Mouse (Mus musculus): ENCODE data around the gene Hmgcr. TPM values are rescaled to one million over a fixed set of nuclear protein-coding genes. Genes with fewer than 3 reads are reported as not detected.
"Not testable (repeated sequence)": the region's sequence is repeated elsewhere in the genome, so short reads cannot be mapped to it uniquely, and the experiment has no call there.

The Hmgcr gene
- polyA plus RNA-seq, 1 experiment from 2014 or later, result 61.9 TPM

DNA sequence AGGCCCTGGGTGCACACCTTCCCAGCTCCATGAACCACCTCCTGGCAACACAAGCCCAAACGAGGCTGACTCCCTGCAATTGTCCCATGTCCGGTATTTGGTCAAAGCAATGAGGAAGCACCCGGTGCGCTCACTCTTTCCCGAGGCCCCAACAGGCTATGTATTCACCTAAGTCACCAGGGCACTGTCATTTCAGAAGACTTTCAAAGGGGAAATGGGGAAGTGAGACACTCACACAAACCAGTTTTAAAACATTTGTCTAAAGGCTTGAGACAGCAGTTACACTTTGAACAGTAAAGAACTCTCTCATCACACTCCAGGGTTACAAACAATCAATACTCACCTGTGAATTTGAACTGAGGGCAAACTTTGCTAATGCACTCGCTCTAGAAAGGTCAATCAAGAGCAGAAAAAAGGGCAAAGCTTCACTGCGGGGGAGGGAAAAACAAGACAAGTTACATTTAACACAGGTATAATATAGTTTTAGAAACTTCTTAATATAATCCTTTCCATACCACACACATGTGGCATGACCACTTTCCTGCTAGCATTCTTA is 6.2 kb downstream of the Hmgcr start:
- ATAC-seq (ENCODE audit: low read depth), result no peak; the same call in 1 of the 2 replicates
- H3K27me3 ChIP-seq, result no peaks in the 10 kb centered on the region

DNA sequence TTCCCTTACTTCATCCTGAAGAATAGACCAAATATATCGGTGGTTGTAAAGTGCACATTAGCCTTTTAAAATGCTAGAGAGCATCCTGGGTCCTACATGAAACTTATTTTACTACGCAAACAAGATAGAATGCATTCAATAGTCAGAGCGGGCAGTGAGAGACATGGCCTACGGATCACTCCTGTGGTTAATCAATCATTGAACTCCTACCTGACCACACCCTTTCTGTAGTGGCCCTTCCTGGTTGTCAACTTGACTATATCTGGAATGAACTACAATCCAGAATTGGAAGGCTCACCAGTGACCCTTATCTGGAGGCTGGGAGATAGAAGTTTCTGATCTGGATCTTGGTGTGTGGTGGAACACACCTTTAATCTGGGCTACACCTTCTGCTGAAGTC is 7.6 kb downstream of the Hmgcr start:
- H3K4me3 ChIP-seq (replicated peaks); H3K9me3 ChIP-seq (replicated peaks); H3K27me3 ChIP-seq; H3K9ac ChIP-seq; H3K27ac ChIP-seq; DNase-seq; H3K4me2 ChIP-seq; ATAC-seq (ENCODE audit: low read depth): not testable (repeated sequence)
- Histone ChIP-seq H3K36me3 (peaks cover 91% of the 10 kb centered on the region), H3K4me1 (replicated peaks) (peaks cover 19% of the 10 kb centered on the region)
- WGBS (ENCODE audit: insufficient replicate concordance), result 91% methylated on average over 4 of the region's 4 CpGs

More for the DNA sequence above, 6.2 kb downstream of the Hmgcr start:
- Histone ChIP-seq H3K27ac (no peak overlapping the region), H3K36me3 (peaks cover 77% of the 10 kb centered on the region), H3K4me2 (no peak overlapping the region), H3K4me1 (replicated peaks) (peaks cover 33% of the 10 kb centered on the region), H3K9me3 (replicated peaks) (no peaks in the 10 kb centered on the region), H3K4me3 (replicated peaks) (no peak overlapping the region), H3K9ac (no peak overlapping the region)
- DNase-seq, result no peak
- WGBS (ENCODE audit: insufficient replicate concordance), result 75% methylated on average over 7 of the region's 7 CpGs

DNA sequence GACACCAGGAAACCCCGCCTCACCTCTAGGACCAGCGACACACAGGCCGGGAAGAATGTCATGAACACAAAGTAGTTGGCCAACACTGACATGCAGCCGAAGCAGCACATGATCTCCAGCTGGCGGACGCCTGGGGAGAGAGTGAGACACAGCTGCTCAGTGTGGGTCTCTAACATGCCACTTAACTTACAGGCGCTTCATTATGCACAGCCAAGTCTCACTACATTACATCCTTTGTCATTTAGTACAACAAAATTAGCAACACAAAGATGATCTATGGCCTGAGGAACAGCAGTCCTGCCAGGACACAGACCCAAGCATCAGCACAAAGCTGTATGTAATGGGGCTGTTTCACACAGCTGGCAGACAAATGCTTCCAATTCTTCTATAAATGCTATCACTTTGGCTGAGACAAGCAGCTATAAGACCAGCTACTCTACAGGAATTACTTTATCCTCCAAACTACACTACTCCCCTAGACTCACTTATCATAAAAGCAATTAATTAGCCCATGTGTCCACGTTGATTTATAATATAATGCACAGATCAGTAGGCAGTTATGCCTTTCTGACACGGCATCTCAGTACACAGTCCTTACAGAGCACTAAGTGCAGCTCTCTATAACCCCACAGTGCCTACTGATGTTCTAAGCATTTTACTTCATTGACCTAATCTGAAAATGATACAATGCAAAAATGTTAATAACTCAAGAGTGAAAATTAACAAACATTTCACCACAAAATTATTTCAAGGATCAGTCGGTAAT is 10.5 kb downstream of the Hmgcr start:
- WGBS (ENCODE audit: insufficient replicate concordance), result 88% methylated on average over 10 of the region's 10 CpGs
- H3K9ac ChIP-seq, result no peak overlapping the region
- no peak overlapping the region for H3K4me2 ChIP-seq
- no peaks in the 10 kb centered on the region for H3K27me3 ChIP-seq
- peaks cover 96% of the 10 kb centered on the region for H3K36me3 ChIP-seq
- ATAC-seq (ENCODE audit: low read depth), result no peak
- no peak overlapping the region for H3K4me3 ChIP-seq (replicated peaks)
- DNase-seq, result no peak
- H3K9me3 ChIP-seq (replicated peaks), result no peaks in the 10 kb centered on the region
- peaks cover 3% of the 10 kb centered on the region; the same call in 1 of the 2 replicates for H3K4me1 ChIP-seq (replicated peaks)
- H3K27ac ChIP-seq, result no peak overlapping the region

DNA sequence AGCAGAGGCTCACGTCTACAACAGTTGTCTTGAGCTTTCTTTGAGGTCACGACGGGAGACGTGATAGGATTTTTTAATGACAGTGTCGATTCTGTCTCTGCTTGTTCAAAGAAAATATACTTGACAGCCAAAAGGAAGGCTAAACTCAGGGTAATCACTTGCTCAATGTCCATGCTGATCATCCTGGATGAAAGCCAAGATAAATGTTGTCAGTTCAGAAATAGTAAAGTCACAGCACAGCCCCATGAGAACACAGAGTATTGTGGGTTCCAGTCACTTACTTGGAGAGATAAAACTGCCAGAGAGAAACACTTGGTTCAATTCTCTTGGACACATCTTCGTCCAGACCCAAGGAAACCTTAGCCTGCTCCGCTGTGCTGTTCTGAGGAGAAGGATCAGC is 11.8 kb downstream of the Hmgcr start:
- ATAC-seq (ENCODE audit: low read depth), result no peak
- H3K9ac ChIP-seq, result no peak overlapping the region
- H3K4me2 ChIP-seq, result no peak overlapping the region
- no peak overlapping the region for H3K4me3 ChIP-seq (replicated peaks)
- H3K9me3 ChIP-seq (replicated peaks), result no peaks in the 10 kb centered on the region
- H3K27ac ChIP-seq, result no peak overlapping the region
- no peaks in the 10 kb centered on the region for H3K4me1 ChIP-seq (replicated peaks)
- WGBS (ENCODE audit: insufficient replicate concordance), result 84% methylated on average over 7 of the region's 7 CpGs
- no peaks in the 10 kb centered on the region for H3K27me3 ChIP-seq
- H3K36me3 ChIP-seq, result peaks cover 96% of the 10 kb centered on the region
- no peak for DNase-seq

DNA sequence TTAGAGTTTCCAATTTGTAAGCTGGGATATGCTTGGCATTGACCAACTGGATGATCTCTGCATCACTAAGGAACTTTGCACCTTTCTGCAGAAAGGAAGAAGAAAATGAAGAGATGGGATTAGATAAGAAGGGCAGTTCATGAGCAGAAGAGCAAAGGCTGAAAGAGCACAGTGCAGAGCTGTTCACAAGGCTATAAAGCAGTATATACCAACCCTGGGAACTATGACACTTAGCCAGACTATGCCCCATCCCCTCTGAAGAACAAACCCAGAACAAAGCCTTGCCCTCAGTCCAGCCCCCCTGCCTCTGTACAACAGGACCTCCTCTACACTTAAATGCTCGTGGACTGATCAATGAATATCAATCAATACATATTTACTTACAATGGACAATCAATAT is 14.1 kb downstream of the Hmgcr start:
- no peak overlapping the region for H3K27ac ChIP-seq
- no peak overlapping the region for H3K9ac ChIP-seq
- no peaks in the 10 kb centered on the region for H3K9me3 ChIP-seq (replicated peaks)
- H3K4me1 ChIP-seq (replicated peaks), result no peaks in the 10 kb centered on the region
- H3K36me3 ChIP-seq, result peaks cover 95% of the 10 kb centered on the region
- no peak for DNase-seq
- H3K4me3 ChIP-seq (replicated peaks), result no peak overlapping the region
- no peak overlapping the region for H3K4me2 ChIP-seq
- H3K27me3 ChIP-seq, result no peaks in the 10 kb centered on the region
- ATAC-seq (ENCODE audit: low read depth), result no peak
- 76% methylated on average over 1 of the region's 1 CpGs for WGBS (ENCODE audit: insufficient replicate concordance)

DNA sequence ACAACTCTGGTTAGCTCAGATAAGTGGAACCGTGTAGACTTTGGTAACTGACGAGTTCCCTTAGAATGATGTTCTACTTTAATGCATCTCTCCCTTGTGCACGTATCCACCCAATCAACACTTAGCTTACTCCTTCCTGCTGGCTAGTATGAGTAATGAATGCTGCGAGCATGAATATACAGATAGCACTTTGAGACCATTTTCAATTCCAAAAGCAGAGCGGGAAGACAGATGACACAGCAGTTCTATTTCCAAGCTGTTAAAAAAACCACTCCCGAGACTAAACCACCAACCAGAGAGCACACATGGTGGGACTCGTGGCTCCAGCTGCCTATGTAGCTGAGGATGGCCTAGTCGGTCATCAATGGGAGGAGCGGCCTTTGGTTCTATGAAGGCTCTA is 17.7 kb downstream of the Hmgcr start:
- no peak overlapping the region for H3K27ac ChIP-seq
- WGBS (ENCODE audit: insufficient replicate concordance), result 73% methylated on average over 9 of the region's 9 CpGs
- no peak overlapping the region for H3K9ac ChIP-seq
- ATAC-seq (ENCODE audit: low read depth) (no peak), DNase-seq (no peak)
- peaks cover 96% of the 10 kb centered on the region for H3K36me3 ChIP-seq
- no peaks in the 10 kb centered on the region for H3K27me3 ChIP-seq
- no peak overlapping the region for H3K4me3 ChIP-seq (replicated peaks)
- no peaks in the 10 kb centered on the region for H3K9me3 ChIP-seq (replicated peaks)
- no peaks in the 10 kb centered on the region for H3K4me1 ChIP-seq (replicated peaks)
- no peak overlapping the region for H3K4me2 ChIP-seq

DNA sequence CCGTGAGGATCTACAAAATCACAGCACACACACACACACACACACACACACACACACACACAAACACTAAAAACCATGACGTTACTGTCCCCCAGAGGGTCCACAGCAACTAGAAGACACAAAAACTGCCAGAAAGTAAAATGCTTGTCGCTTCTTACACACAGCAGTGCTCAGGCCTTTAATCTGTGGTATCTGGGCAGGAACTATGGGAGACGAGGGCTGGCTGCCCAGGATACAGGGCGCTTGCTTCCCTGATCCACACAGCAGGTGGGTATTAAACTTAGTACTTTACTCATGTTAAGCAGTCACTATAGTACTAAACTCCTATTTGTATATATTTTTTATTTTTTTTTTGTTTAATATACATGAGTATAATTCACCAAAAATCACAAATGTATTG is 24.9 kb downstream of the Hmgcr start:
- ATAC-seq (ENCODE audit: low read depth) (peak; percentile 16; the same call in 1 of the 2 replicates), DNase-seq (no peak)
- H3K36me3 ChIP-seq, result peaks cover 30% of the 10 kb centered on the region
- no peaks in the 10 kb centered on the region for H3K27me3 ChIP-seq
- no peak overlapping the region for H3K4me3 ChIP-seq (replicated peaks)
- H3K27ac ChIP-seq, result no peak overlapping the region
- H3K4me2 ChIP-seq, result no peak overlapping the region
- 67% methylated on average over 5 of the region's 5 CpGs for WGBS (ENCODE audit: insufficient replicate concordance)
- H3K9me3 ChIP-seq (replicated peaks), result no peaks in the 10 kb centered on the region
- no peaks in the 10 kb centered on the region for H3K4me1 ChIP-seq (replicated peaks)
- H3K9ac ChIP-seq, result no peak overlapping the region

DNA sequence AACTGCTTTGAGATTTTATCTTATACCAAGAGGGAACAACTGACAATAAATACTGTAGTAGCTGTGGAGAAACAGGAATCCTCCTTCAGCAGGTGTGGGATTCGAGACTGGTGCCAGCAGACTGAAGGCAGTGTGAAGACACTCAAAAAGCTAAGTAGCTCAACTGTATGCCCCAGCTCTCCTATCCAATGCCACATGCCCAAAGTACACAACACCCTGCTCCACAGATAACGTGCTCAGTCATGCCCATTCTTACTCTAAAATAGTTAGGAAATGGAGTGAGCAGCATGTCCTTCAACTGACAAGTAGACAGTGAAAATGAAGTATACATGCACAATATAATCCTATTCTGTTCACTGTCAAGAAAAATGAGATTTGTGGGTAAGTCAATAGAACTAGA is 26.6 kb downstream of the Hmgcr start:
- 57% methylated on average over 2 of the region's 2 CpGs for WGBS (ENCODE audit: insufficient replicate concordance)
- peaks cover 15% of the 10 kb centered on the region for H3K36me3 ChIP-seq
- no peak overlapping the region for H3K9ac ChIP-seq
- no peak overlapping the region for H3K27ac ChIP-seq
- H3K4me2 ChIP-seq, result no peak overlapping the region
- no peaks in the 10 kb centered on the region for H3K4me1 ChIP-seq (replicated peaks)
- H3K4me3 ChIP-seq (replicated peaks), result no peak overlapping the region
- no peaks in the 10 kb centered on the region for H3K9me3 ChIP-seq (replicated peaks)
- no peak for DNase-seq
- no peak for ATAC-seq (ENCODE audit: low read depth)
- no peaks in the 10 kb centered on the region for H3K27me3 ChIP-seq

DNA sequence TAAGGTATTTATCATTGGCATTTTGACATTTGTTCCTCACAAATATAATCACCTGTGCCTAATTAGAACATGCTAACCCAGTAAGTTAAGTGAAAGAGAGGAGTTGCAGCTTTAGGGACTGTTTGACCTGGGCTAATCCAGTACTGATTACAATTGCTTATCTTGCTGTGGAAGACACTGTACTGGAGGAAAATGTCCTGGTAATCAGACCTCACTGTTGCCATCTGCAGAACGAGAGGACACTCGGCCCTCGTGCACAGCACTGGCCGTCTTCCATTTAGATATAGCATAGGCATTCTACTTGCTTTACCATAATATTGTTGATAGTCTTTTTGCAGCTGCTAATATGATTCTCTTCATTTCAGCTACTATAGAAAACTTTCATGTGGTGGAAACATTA is 40.3 kb downstream of the Hmgcr start:
- Histone ChIP-seq H3K9me3 (replicated peaks) (no peaks in the 10 kb centered on the region), H3K4me1 (replicated peaks) (0 out of 2 replicates have a peak, but pooled peaks cover 3% of the 10 kb centered on the region), H3K36me3 (peaks cover 42% of the 10 kb centered on the region), H3K27ac (no peak overlapping the region), H3K9ac (no peak overlapping the region), H3K4me2 (no peak overlapping the region), H3K27me3 (no peaks in the 10 kb centered on the region), H3K4me3 (replicated peaks) (no peak overlapping the region)
- ATAC-seq (ENCODE audit: low read depth), result peak; percentile 65
- no peak for DNase-seq
- 42% methylated on average over 4 of the region's 4 CpGs for WGBS (ENCODE audit: insufficient replicate concordance)

DNA sequence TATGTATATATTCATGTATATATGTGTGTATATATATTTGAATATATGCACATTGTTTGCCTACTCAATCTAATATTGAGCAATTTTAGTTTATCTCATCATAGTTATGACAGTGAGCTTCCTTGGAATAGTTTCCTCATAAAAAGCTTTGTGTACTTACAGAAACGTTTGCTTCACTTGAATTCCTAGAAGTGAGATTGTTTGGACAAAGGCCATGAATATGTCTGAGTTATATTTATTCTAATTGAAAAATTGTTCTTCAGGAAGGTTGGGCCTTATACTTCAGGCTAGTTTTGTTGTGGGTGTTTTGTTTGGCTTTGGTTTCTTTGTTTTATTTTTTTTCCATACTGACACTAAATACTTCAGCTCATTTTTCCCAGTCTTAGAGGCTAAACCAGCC is 49.8 kb downstream of the Hmgcr start:
- ATAC-seq (ENCODE audit: low read depth), result no peak
- Histone ChIP-seq H3K4me2 (no peak overlapping the region), H3K4me1 (replicated peaks) (no peaks in the 10 kb centered on the region), H3K4me3 (replicated peaks) (no peak overlapping the region), H3K36me3 (peaks cover 23% of the 10 kb centered on the region), H3K9ac (no peak overlapping the region), H3K9me3 (replicated peaks) (no peaks in the 10 kb centered on the region), H3K27me3 (no peaks in the 10 kb centered on the region), H3K27ac (no peak overlapping the region)
- 54% methylated on average over 1 of the region's 1 CpGs for WGBS (ENCODE audit: insufficient replicate concordance)
- no peak for DNase-seq

DNA sequence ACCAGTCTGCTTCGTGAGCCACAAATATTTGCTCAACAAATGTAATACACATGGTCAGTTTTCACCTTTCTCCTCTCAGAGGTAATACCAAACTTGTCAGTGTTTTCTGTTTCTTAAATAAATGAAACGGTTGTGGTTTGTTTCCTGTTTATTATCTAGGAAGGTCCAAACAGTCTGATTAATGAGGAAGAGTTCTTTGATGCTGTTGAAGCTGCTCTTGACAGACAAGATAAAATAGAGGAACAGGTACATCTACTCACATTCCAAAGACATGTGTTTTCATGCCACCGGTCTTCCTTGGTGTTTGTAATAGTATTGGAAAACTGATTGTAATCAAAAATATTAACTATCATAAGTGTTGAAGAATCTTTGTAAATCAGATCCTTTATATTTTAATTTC is 56.1 kb downstream of the Hmgcr start:
- ATAC-seq (ENCODE audit: low read depth) (no peak), DNase-seq (no peak)
- Histone ChIP-seq H3K4me2 (no peak overlapping the region), H3K27ac (no peak overlapping the region), H3K27me3 (no peaks in the 10 kb centered on the region), H3K36me3 (peaks cover 24% of the 10 kb centered on the region), H3K4me3 (replicated peaks) (no peak overlapping the region), H3K9ac (no peak overlapping the region), H3K4me1 (replicated peaks) (no peaks in the 10 kb centered on the region), H3K9me3 (replicated peaks) (no peaks in the 10 kb centered on the region)
- WGBS (ENCODE audit: insufficient replicate concordance), result 66% methylated on average over 3 of the region's 3 CpGs

DNA sequence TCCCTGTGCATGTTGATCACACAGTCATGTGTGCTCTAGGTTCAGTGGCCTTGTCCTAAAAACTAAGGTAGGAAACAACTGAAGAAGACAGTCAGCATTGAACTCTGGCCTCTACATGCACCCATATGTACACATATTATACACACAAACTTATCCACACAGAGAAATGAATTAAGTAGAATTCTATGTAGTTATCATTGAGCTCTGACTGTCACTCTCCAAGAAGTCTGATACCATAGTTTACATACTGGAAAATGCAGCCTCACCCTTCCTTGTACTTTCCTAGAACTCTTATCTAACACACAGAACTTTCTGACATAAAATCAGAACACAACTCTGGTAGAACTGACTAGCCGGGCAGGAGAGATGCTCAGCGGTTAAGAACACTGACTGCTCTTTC is 66.5 kb downstream of the Hmgcr start:
- 44% methylated on average over 2 of the region's 2 CpGs for WGBS (ENCODE audit: insufficient replicate concordance)
- ATAC-seq (ENCODE audit: low read depth), result no peak
- H3K4me1 ChIP-seq (replicated peaks), result peaks cover 4% of the 10 kb centered on the region

More for the DNA sequence above, 66.5 kb downstream of the Hmgcr start:
- Histone ChIP-seq H3K27ac (no peak overlapping the region), H3K36me3 (peaks cover 18% of the 10 kb centered on the region), H3K4me3 (replicated peaks) (no peak overlapping the region), H3K9me3 (replicated peaks) (no peaks in the 10 kb centered on the region), H3K4me2 (no peak overlapping the region), H3K27me3 (no peaks in the 10 kb centered on the region), H3K9ac (no peak overlapping the region)
- DNase-seq, result no peak

Data from liver, embryonic 13.5 days (tissue).